Comparison of ENCODE assay signal across 8 mouse cellular contexts in the genomic region with DNA sequence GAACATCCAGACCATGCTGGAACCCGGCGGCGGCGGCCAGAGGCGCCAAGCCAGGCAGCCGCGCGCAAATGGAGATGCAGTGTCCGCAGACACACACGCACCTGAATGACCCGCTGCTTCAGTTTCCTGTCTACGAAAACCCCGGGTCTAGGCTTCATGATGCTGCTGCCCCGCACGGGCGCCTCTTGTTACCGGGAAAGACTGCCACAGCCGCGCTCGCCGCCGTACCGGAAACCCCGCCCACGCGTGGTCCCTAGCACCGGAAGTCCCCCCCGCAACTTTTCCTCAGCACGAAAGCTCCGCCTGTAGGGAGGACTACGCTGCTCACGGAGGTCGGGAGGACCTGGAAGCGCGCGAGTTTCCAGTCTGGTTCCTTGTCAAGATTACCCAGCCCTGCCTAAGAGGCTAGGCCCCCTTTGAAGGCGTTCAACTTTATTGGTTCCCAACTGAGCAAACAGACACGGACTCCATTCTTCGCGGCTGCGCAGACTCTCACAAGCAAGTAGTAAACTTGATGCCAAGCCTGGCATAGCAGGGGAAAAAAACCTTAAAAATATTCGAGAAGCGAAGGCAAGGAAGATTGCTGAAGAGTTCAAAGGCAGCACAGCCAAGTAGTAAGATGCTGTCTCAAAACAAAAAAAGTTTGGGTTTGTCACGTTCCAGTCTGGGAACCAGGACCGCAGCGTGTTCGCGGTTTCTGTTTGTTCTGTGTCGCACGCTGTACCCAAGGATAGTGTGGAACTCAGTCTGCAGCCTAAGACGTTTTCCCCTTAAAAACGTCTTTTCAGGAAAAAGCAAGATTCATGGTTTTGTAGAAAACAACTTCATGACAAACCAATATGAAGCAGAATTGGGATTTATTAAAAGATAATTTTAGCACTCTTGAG. TPM values are rescaled to one million over a fixed set of nuclear protein-coding genes. Genes with fewer than 3 reads are reported as not detected.
DNase-seq lines count a peak whose midpoint lies in the region; ATAC-seq lines count a peak whose summit lies in the region.

A gene (minus strand): TSS at position 255 of the 887 bp plus-strand sequence.
A gene (plus strand): TSS at position 744 of the 887 bp plus-strand sequence.

- H3K9me3 ChIP-seq in hindbrain, embryonic 16.5 days (ENCODE audit: control insufficient read depth, low read length), result no peaks in the 10 kb centered on the region

- H3K36me3 ChIP-seq in hindbrain, embryonic 16.5 days (ENCODE audit: control insufficient read depth, insufficient read depth, low read length), result peaks cover 8% of the 10 kb centered on the region
- peaks cover 19% of the 10 kb centered on the region for H3K36me3 ChIP-seq in macrophage (ENCODE audit: inconsistent target)

- WGBS in hindbrain, embryonic 16.5 days, result under 1% methylated on average over 52 of the region's 52 CpGs
- under 1% methylated on average over 52 of the region's 52 CpGs for WGBS in macrophage (ENCODE audit: missing documents)

- DNase-seq in WW6 (ENCODE audit: low read depth, low spot score), result peak; percentile 92
- peak; percentile 86 to 92 for DNase-seq in cerebellum, postnatal 4 days (ENCODE audit: low spot score in 2 of 2)
- DNase-seq in gastrocnemius, adult 18-20 months (ENCODE audit: low spot score), result peak; percentile 93
- DNase-seq in left cerebral cortex, adult 18-20 months (ENCODE audit: low spot score in 2 of 2), result peak; percentile 93 to 94
- peak; percentile 95 for DNase-seq in right cerebral cortex, adult 18-20 months
- peak; percentile 70 for DNase-seq in urinary bladder, postnatal 10 days (ENCODE audit: low spot score)

- peak within 1 kb of the TSS; percentile 71 for H3K27ac ChIP-seq in hindbrain, embryonic 16.5 days (ENCODE audit: low read depth, low read length)
- H3K27ac ChIP-seq in macrophage, result peak within 1 kb of the TSS; percentile 55

- H3K79me2 ChIP-seq in macrophage (ENCODE audit: inconsistent target), result peaks cover 25% of the 10 kb centered on the region

- no peaks in the 10 kb centered on the region for H3K27me3 ChIP-seq in hindbrain, embryonic 16.5 days (replicated peaks; ENCODE audit: control insufficient read depth, insufficient read depth, low read length)

- peak within 1 kb of the TSS; percentile 79 for H3K4me2 ChIP-seq in hindbrain, embryonic 16.5 days (ENCODE audit: low read length)

- peak within 1 kb of the TSS; percentile 63 for H3K9ac ChIP-seq in hindbrain, embryonic 16.5 days (ENCODE audit: low read depth, low read length)

- peak; percentile 100 for ATAC-seq in hindbrain, embryonic 16.5 days

- peaks cover 16% of the 10 kb centered on the region for H3K4me1 ChIP-seq in hindbrain, embryonic 16.5 days (ENCODE audit: control insufficient read depth, insufficient read depth, low read depth, low read length)

- peak within 1 kb of the TSS; percentile 52 for H3K4me3 ChIP-seq in hindbrain, embryonic 16.5 days (ENCODE audit: low read length)
- H3K4me3 ChIP-seq in macrophage (ENCODE audit: inconsistent target), result peak within 1 kb of the TSS; percentile 66

RNA-seq across cellular contexts. Expression of the first gene that starts in this region (rescaled TPM):
- 1 to 10 TPM; 7.4 to 8.7 TPM for total RNA-seq in gastrocnemius, adult 18-20 months (2021)
- 36.7 and 43.1 TPM in 2 replicates for polyA plus RNA-seq in hindbrain, embryonic 16.5 days (2015; fragmentation: Nextera tagmentation; extraction: Ambion mirVana)
- total RNA-seq in left cerebral cortex, adult 18-20 months (2021), result 10 to 100 TPM; 30.0 to 31.9 TPM
- total RNA-seq in macrophage (2018; cell fraction: chromatin; rRNA removed), result 100 to 1,000 TPM in 12 of 26 experiments, 10 to 100 TPM in 14; 47.3 to 135 (median 96.0) TPM
- 10 to 100 TPM in 7 of 26 experiments, 1 to 10 TPM in 19; 4.7 to 14.0 (median 7.5) TPM for total RNA-seq in macrophage (2018; cell fraction: cytosol; rRNA removed)
- total RNA-seq in macrophage (2018; cell fraction: nucleus; rRNA removed), result 10 to 100 TPM; 25.4 to 79.0 (median 53.9) TPM
- 7.3 to 14.3 TPM (median 11.7 TPM) in 3 replicates for polyA plus RNA-seq in macrophage (2018)

RNA-seq across cellular contexts. Expression of the second gene that starts in this region (rescaled TPM):
- 10 to 100 TPM; 39.3 to 40.5 TPM for total RNA-seq in gastrocnemius, adult 18-20 months (2021)
- 52.3 and 62.4 TPM in 2 replicates for polyA plus RNA-seq in hindbrain, embryonic 16.5 days (2015; fragmentation: Nextera tagmentation; extraction: Ambion mirVana)
- 10 to 100 TPM; 28.7 to 33.3 TPM for total RNA-seq in left cerebral cortex, adult 18-20 months (2021)
- 10 to 100 TPM in 16 of 26 experiments, 1 to 10 TPM in 10; 3.8 to 20.6 (median 12.1) TPM for total RNA-seq in macrophage (2018; cell fraction: chromatin; rRNA removed)
- total RNA-seq in macrophage (2018; cell fraction: cytosol; rRNA removed), result 10 to 100 TPM; 26.7 to 82.1 (median 43.3) TPM
- 10 to 100 TPM in 24 of 26 experiments, 1 to 10 TPM in 2; 8.6 to 47.3 (median 21.8) TPM for total RNA-seq in macrophage (2018; cell fraction: nucleus; rRNA removed)
- polyA plus RNA-seq in macrophage (2018), result 28.7 to 86.8 TPM (median 46.5 TPM) in 3 replicates

Comparison
In these comparisons a context has a peak if more than half of its experiments do, and no peak if none do; other contexts are left out.
1. Peak in every context shown above with its lines: DNase-seq, ATAC-seq, H3K4me3 ChIP-seq and H3K27ac ChIP-seq.